Mouse (Mus musculus): ENCODE data around the gene Gse1.

- TF ChIP-seq ZNF384 (IDR thresholded peaks at IDR 0.05; ENCODE audit: low read depth, low read length) (no peak), MAFK (IDR thresholded peaks at IDR 0.05; ENCODE audit: insufficient read depth, low read depth, low read length) (no peak), CHD2 (IDR thresholded peaks at IDR 0.05; ENCODE audit: low read depth, low read length) (no peak), ZC3H11A (IDR thresholded peaks at IDR 0.05; ENCODE audit: borderline replicate concordance, low read depth, low read length) (no peak), HCFC1 (IDR thresholded peaks at IDR 0.05; ENCODE audit: borderline replicate concordance, insufficient read depth, low read length) (no peak)
These were observed 399.0 kb downstream of the Gse1 start for GRCm38 (mm10) chr8:120627298-120627697.
